Mouse (Mus musculus) forebrain, embryonic 10.5 days (tissue): Measurements from ENCODE around the gene Krtap5-1. TPM values are rescaled to one million over a fixed set of nuclear protein-coding genes. Genes with fewer than 3 reads are reported as not detected.
"Not testable (repeated sequence)": the region's sequence is repeated elsewhere in the genome, so short reads cannot be mapped to it uniquely, and the experiment has no call there.

Experiments used
- DNase-seq: peaks from one replicate; pipeline ENCODE4 v3.0.0-alpha.2; 2017; ENCODE audit warnings: low spot score; ENCODE audit errors: extremely low spot score
- H3K27ac ChIP-seq: fragments of 300-500 bp; sonication (generic); 2 replicates; pipeline ENCODE4 v1.5.1; 2016; ENCODE audit warnings: mild to moderate bottlenecking
- H3K27me3 ChIP-seq: fragments of 300-500 bp; sonication (generic); 2 replicates; pipeline ENCODE4 v1.6.1; 2016; ENCODE audit warnings: mild to moderate bottlenecking; ENCODE audit not compliant: poor library complexity, severe bottlenecking
- H3K36me3 ChIP-seq: fragments of 300-500 bp; sonication (generic); replicated peaks from 2 replicates; pipeline ENCODE4 v1.6.1; 2016; ENCODE audit warnings: mild to moderate bottlenecking, moderate library complexity
- H3K4me1 ChIP-seq: fragments of 300-500 bp; sonication (generic); 2 replicates; pipeline ENCODE4 v1.6.1; 2016
- H3K4me3 ChIP-seq: fragments of 300-500 bp; sonication (generic); 2 replicates; pipeline ENCODE4 v1.5.1; 2016; ENCODE audit warnings: mild to moderate bottlenecking, moderate library complexity
- H3K9me3 ChIP-seq: fragments of 300-500 bp; sonication (generic); 2 replicates; pipeline ENCODE4 v1.6.1; 2016; ENCODE audit warnings: mild to moderate bottlenecking, moderate library complexity
- WGBS: fragments of 180-500 bp; shearing (Covaris S2); methylation state at CpG from one replicate; pipeline ENCODE4 v1.1.7; 2016; 5-methylcytosine and 5-hydroxymethylcytosine counted together
- polyA plus RNA-seq: library from polyadenylated mRNA; unstranded; fragments of >200 nt; fragmentation: Nextera tagmentation; extraction: Ambion mirVana; gene quantifications from 2 replicates; pipeline ENCODE4 v1.2.1, GENCODE M21; 2016

Gene Krtap5-1
- not detected in 2 replicates for polyA plus RNA-seq

GRCm38 (mm10) chr7:142297018-142297417, at the start of gene Krtap5-1:
Gene Krtap5-1, minus strand, starts transcription at chr7:142297118.
- not testable (repeated sequence) for H3K4me3 ChIP-seq, H3K4me1 ChIP-seq, H3K27ac ChIP-seq, H3K9me3 ChIP-seq, DNase-seq, H3K36me3 ChIP-seq
- H3K27me3 ChIP-seq: peaks cover 13% of the 10 kb centered on the region; the same call in 1 of the 2 replicates

DNA sequence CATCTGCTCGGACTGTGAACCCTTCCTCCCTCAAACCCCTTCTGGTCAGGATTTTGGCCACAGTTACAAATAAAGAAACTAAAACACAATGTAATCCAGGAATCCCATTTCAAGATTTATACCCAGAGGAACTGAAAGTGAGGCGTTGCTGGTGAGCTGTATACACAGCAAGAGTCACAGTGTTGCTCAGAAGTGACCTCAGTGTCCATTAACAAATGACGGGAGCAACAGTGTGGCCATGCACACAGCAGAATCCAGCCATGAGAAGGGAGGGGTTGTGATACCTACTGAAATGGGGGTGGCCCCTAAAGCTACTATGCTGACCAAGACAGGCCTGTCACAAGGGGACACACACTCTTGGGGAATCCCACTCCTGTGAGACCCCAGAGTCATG, 45.3 kb upstream of the Krtap5-1 start:
- no peaks in the 10 kb centered on the region for H3K27me3 ChIP-seq
- no peak overlapping the region for H3K27ac ChIP-seq
- 91% methylated on average over 3 of the region's 3 CpGs for WGBS
- H3K4me3 ChIP-seq: no peak overlapping the region
- H3K36me3 ChIP-seq: no peaks in the 10 kb centered on the region
- H3K9me3 ChIP-seq: no peaks in the 10 kb centered on the region
- H3K4me1 ChIP-seq: 0 out of 2 replicates have a peak, but pooled peaks cover 7% of the 10 kb centered on the region
- DNase-seq: no peak

- H3K27me3 ChIP-seq: no peaks in the 10 kb centered on the region
- no peak overlapping the region for H3K4me3 ChIP-seq
- H3K27ac ChIP-seq: no peak overlapping the region
- no peaks in the 10 kb centered on the region for H3K36me3 ChIP-seq
- 0 out of 2 replicates have a peak, but pooled peaks cover 7% of the 10 kb centered on the region for H3K4me1 ChIP-seq
- WGBS: 82% methylated on average over 10 of the region's 10 CpGs
- no peak for DNase-seq
- H3K9me3 ChIP-seq: no peaks in the 10 kb centered on the region
These were observed 44.8 kb upstream of the Krtap5-1 start for GRCm38 (mm10) chr7:142341564-142342246.

DNA sequence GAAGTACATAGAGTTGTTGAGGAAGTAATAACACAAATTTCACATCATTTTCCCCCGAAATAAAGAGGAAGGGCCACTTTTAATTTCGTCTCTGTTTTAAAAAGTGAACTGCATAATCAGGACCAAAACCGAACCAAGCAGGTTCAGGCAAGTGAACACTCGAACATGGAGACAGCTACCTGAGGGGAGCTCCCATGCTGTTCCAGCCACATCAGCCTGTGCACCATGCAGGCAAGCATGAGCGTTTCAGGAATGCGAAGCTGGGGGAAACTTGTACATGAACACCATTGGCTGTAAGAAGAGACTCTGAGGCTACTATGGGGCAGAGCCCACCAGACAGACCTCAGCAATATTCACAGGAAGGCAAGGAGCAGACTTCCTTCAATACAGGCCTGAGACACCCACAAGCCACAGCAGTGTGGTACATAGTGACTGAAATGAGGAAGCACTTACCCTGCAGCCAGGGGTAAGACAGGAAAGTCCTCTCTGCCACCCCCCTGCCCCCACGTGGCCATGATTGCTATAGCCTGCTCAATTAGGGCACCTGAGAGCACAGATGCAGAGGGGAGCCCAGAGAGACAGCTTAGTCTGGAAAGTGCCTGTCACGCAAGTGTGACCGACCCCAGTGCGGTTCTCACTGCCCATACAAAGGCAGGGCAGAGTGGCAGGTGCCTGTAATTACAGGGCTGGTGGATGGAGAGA, 43.5 kb upstream of the Krtap5-1 start:
- no peaks in the 10 kb centered on the region for H3K9me3 ChIP-seq
- WGBS: 64% methylated on average over 10 of the region's 10 CpGs
- no peaks in the 10 kb centered on the region for H3K36me3 ChIP-seq
- H3K4me1 ChIP-seq: 0 out of 2 replicates have a peak, but pooled peaks cover 7% of the 10 kb centered on the region
- H3K4me3 ChIP-seq: no peak overlapping the region
- H3K27me3 ChIP-seq: no peaks in the 10 kb centered on the region
- no peak for DNase-seq
- H3K27ac ChIP-seq: no peak overlapping the region

DNA sequence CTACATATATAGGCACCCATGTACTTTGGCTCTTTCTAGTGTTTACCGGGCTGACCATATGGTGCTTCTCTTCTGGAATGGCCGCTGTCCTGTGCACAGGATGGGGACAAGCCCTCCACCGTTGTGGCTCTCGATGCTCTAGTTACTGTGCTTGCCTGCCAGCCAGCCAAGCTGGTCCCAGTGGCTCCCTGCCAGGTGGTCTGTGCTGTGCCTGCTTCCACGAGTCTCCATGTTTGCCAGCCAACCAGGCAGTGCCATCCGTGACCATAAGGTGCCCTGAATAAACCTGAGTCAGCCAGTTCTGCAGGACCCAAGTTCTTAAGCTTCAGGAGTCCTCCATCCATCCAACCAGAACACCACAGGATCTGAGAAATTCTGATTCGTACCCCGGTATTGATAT, 38.2 kb upstream of the Krtap5-1 start:
- Histone ChIP-seq H3K4me3 (no peak overlapping the region), H3K27me3 (0 out of 2 replicates have a peak, but pooled peaks cover 15% of the 10 kb centered on the region), H3K27ac (0 out of 2 replicates have a peak overlapping the region, but pooled peaks have one; percentile 44), H3K36me3 (no peaks in the 10 kb centered on the region), H3K9me3 (no peaks in the 10 kb centered on the region), H3K4me1 (0 out of 2 replicates have a peak, but pooled peaks cover 5% of the 10 kb centered on the region)
- 86% methylated on average over 8 of the region's 8 CpGs for WGBS
- no peak for DNase-seq

GRCm38 (mm10) chr7:142334246-142334645, 37.3 kb upstream of the Krtap5-1 start:
- Histone ChIP-seq H3K36me3 (no peaks in the 10 kb centered on the region), H3K4me3 (no peak overlapping the region), H3K27me3 (0 out of 2 replicates have a peak, but pooled peaks cover 15% of the 10 kb centered on the region), H3K4me1 (0 out of 2 replicates have a peak, but pooled peaks cover 5% of the 10 kb centered on the region), H3K9me3 (no peaks in the 10 kb centered on the region), H3K27ac (peak overlapping the region; percentile 44; the same call in 1 of the 2 replicates)
- 6% methylated on average over 3 of the region's 3 CpGs for WGBS
- DNase-seq: peak; percentile 91

DNA sequence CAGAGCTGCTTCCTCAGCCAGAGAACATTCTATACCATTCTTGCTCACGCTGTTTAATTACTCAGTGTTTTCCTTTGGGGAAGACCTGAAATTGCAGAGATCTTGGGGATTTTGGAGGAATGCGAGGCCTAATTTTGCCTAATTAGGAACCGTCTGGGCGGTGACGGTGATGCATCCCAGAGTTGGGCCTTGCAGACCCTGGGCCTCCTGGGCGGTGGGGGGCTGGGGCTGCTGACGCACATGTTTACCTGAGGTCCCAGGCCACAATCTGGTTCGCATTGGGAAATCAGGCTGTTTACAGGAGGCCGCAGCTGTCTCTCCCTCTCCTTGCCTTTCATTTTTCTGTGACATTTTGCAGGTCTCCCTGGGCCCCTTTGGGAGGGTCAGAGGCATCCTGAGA, 35.8 kb upstream of the Krtap5-1 start:
- Histone ChIP-seq H3K27me3 (0 out of 2 replicates have a peak, but pooled peaks cover 15% of the 10 kb centered on the region), H3K4me1 (peaks cover 11% of the 10 kb centered on the region; the same call in 1 of the 2 replicates), H3K27ac (peak overlapping the region; percentile 44; the same call in 1 of the 2 replicates)
- not testable (repeated sequence) for H3K9me3 ChIP-seq, DNase-seq, H3K36me3 ChIP-seq, H3K4me3 ChIP-seq
- WGBS: 72% methylated on average over 5 of the region's 9 CpGs

- Histone ChIP-seq H3K27me3 (0 out of 2 replicates have a peak, but pooled peaks cover 15% of the 10 kb centered on the region), H3K4me1 (peaks cover 11% of the 10 kb centered on the region; the same call in 1 of the 2 replicates)
- DNase-seq: no peak
These were observed 34.4 kb upstream of the Krtap5-1 start for GRCm38 (mm10) chr7:142331281-142331680.

DNA sequence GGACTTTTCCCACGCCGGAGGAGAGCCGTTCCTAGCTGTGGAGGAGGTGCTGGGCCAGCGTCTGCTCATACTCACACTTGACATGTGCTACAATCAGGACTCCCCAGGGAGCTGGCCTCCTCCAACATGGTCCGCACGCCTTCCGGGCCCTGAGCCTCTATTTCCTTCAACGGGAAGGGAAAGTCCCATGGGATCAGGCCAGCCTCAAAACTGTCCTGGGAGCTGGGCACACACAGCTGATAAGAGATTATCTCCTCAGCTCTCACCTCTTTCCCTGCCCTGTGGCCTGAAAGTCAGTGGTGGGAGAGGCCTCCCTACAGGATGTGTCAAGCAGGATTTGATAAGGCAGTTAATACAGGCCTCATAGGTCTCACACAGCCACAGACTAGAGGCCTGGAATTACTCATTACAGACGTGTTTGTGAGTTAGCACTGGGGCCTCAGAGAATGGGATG, 33.4 kb upstream of the Krtap5-1 start:
- Histone ChIP-seq H3K9me3 (no peaks in the 10 kb centered on the region), H3K27me3 (0 out of 2 replicates have a peak, but pooled peaks cover 15% of the 10 kb centered on the region), H3K27ac (0 out of 2 replicates have a peak overlapping the region, but pooled peaks have one; percentile 33), H3K36me3 (no peaks in the 10 kb centered on the region), H3K4me3 (no peak overlapping the region), H3K4me1 (peaks cover 11% of the 10 kb centered on the region; the same call in 1 of the 2 replicates)
- WGBS: 83% methylated on average over 9 of the region's 9 CpGs
- DNase-seq: no peak

More at GRCm38 (mm10) chr7:142331281-142331680, 34.4 kb upstream of the Krtap5-1 start:
- 84% methylated on average over 4 of the region's 4 CpGs for WGBS
- no peaks in the 10 kb centered on the region for H3K9me3 ChIP-seq
- no peak overlapping the region for H3K4me3 ChIP-seq
- H3K36me3 ChIP-seq: no peaks in the 10 kb centered on the region
- no peak overlapping the region for H3K27ac ChIP-seq

DNA sequence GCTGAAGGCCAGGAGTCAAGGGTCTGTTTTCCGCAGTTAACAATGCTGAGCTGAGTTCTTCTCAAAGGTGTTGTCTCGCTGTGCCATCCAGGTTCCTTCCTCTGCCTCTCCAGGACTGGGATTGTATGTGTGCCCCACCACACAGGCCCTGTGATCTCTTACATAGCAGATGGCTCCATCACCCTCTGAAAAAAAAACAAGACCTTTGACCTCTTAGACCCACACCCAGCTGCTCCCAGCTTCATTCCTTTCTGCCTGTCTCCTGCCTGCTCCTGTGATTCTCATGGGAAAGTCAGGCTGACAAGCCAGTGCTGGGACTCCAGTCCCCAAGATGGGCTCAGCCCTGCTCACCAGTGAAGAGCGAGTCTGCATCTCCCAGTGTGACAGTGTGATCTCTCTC, 31.6 kb upstream of the Krtap5-1 start:
- 72% methylated on average over 3 of the region's 3 CpGs for WGBS
- Histone ChIP-seq H3K4me1 (peaks cover 6% of the 10 kb centered on the region; the same call in 1 of the 2 replicates), H3K36me3 (no peaks in the 10 kb centered on the region), H3K27me3 (0 out of 2 replicates have a peak, but pooled peaks cover 4% of the 10 kb centered on the region), H3K4me3 (no peak overlapping the region), H3K9me3 (no peaks in the 10 kb centered on the region), H3K27ac (no peak overlapping the region; the same call in 1 of the 2 replicates)
- DNase-seq: no peak

GRCm38 (mm10) chr7:142326714-142327445, 30.0 kb upstream of the Krtap5-1 start:
- no peak for DNase-seq
- H3K27ac ChIP-seq: no peak overlapping the region
- 82% methylated on average over 9 of the region's 9 CpGs for WGBS
- H3K4me3 ChIP-seq: no peak overlapping the region
- H3K36me3 ChIP-seq: no peaks in the 10 kb centered on the region
- no peaks in the 10 kb centered on the region for H3K27me3 ChIP-seq
- no peaks in the 10 kb centered on the region for H3K9me3 ChIP-seq
- peaks cover 9% of the 10 kb centered on the region for H3K4me1 ChIP-seq

GRCm38 (mm10) chr7:142323396-142324117, 26.6 kb upstream of the Krtap5-1 start:
- H3K4me3 ChIP-seq: no peak overlapping the region
- no peaks in the 10 kb centered on the region for H3K9me3 ChIP-seq
- H3K4me1 ChIP-seq: peaks cover 12% of the 10 kb centered on the region
- 91% methylated on average over 12 of the region's 12 CpGs for WGBS
- no peaks in the 10 kb centered on the region for H3K27me3 ChIP-seq
- no peak overlapping the region for H3K27ac ChIP-seq
- no peaks in the 10 kb centered on the region for H3K36me3 ChIP-seq
- DNase-seq: no peak
